Mouse (Mus musculus): Measurements from ENCODE around the gene Zc3hc1. TPM values are rescaled to one million over a fixed set of nuclear protein-coding genes. Genes with fewer than 3 reads are reported as not detected.

The Zc3hc1 gene
- total and polyA plus RNA-seq, 2 experiments from 2014 or later = 27.8 to 35.0 TPM

- 89% methylated on average over 17 of the region's 17 CpGs for WGBS
- Histone ChIP-seq H3K27me3 (ENCODE audit: control insufficient read depth, insufficient read depth, low read length) (no peaks in the 10 kb centered on the region), H3K36me3 (replicated peaks; ENCODE audit: control insufficient read depth, insufficient read depth, low read length) (peaks cover 89% of the 10 kb centered on the region), H3K4me1 (ENCODE audit: control insufficient read depth, insufficient read depth) (peaks cover 4% of the 10 kb centered on the region; the same call in 1 of the 2 replicates), H3K9me3 (replicated peaks; ENCODE audit: control insufficient read depth, low read length) (no peaks in the 10 kb centered on the region), H3K4me2 (ENCODE audit: low read depth, low read length) (no peak overlapping the region), H3K9ac (replicated peaks; ENCODE audit: low read depth, low read length) (no peak overlapping the region), H3K27ac (ENCODE audit: low read depth) (no peak overlapping the region), H3K4me3 (ENCODE audit: low read depth, low read length) (no peak overlapping the region)
- TF ChIP-seq EP300 (IDR thresholded peaks at IDR 0.05; ENCODE audit: low read depth) (no peak), CTCF (IDR thresholded peaks at IDR 0.05; ENCODE audit: low read depth) (no peak)
- DNase-seq (ENCODE audit: low spot score) (no peak), ATAC-seq (ENCODE audit: insufficient read depth, low read depth) (no peak)
Observed at GRCm38 (mm10) chr6:30372627-30373369, 18.0 kb downstream of the Zc3hc1 start.

- peaks cover 4% of the 10 kb centered on the region; the same call in 1 of the 2 replicates for H3K4me1 ChIP-seq (ENCODE audit: control insufficient read depth, insufficient read depth)
- 46% methylated on average over 3 of the region's 3 CpGs for WGBS
- TF ChIP-seq CTCF (IDR thresholded peaks at IDR 0.05; ENCODE audit: low read depth) = peak; percentile 41
- TF ChIP-seq EP300 (IDR thresholded peaks at IDR 0.05; ENCODE audit: low read depth) = no peak
- ATAC-seq (ENCODE audit: insufficient read depth, low read depth) = no peak
- H3K4me3 ChIP-seq (ENCODE audit: low read depth, low read length) = no peak overlapping the region
- DNase-seq (ENCODE audit: low spot score) = peak; percentile 51
- peaks cover 86% of the 10 kb centered on the region for H3K36me3 ChIP-seq (replicated peaks; ENCODE audit: control insufficient read depth, insufficient read depth, low read length)
- no peak overlapping the region for H3K9ac ChIP-seq (replicated peaks; ENCODE audit: low read depth, low read length)
- 0 out of 2 replicates have a peak overlapping the region, but pooled peaks have one; percentile 31 for H3K27ac ChIP-seq (ENCODE audit: low read depth)
- H3K9me3 ChIP-seq (replicated peaks; ENCODE audit: control insufficient read depth, low read length) = no peaks in the 10 kb centered on the region
- H3K4me2 ChIP-seq (ENCODE audit: low read depth, low read length) = no peak overlapping the region
- H3K27me3 ChIP-seq (ENCODE audit: control insufficient read depth, insufficient read depth, low read length) = no peaks in the 10 kb centered on the region
Observed at GRCm38 (mm10) chr6:30369291-30369690, 21.5 kb downstream of the Zc3hc1 start.

- Histone ChIP-seq H3K9me3 (replicated peaks; ENCODE audit: control insufficient read depth, low read length) (no peaks in the 10 kb centered on the region), H3K4me2 (ENCODE audit: low read depth, low read length) (no peak overlapping the region), H3K27ac (ENCODE audit: low read depth) (no peak overlapping the region), H3K4me1 (ENCODE audit: control insufficient read depth, insufficient read depth) (no peaks in the 10 kb centered on the region), H3K4me3 (ENCODE audit: low read depth, low read length) (no peak overlapping the region), H3K9ac (replicated peaks; ENCODE audit: low read depth, low read length) (no peak overlapping the region), H3K36me3 (replicated peaks; ENCODE audit: control insufficient read depth, insufficient read depth, low read length) (peaks cover 34% of the 10 kb centered on the region), H3K27me3 (ENCODE audit: control insufficient read depth, insufficient read depth, low read length) (no peaks in the 10 kb centered on the region)
- 47% methylated on average over 5 of the region's 5 CpGs for WGBS
- TF ChIP-seq EP300 (IDR thresholded peaks at IDR 0.05; ENCODE audit: low read depth) = no peak
- TF ChIP-seq CTCF (IDR thresholded peaks at IDR 0.05; ENCODE audit: low read depth) = no peak
- DNase-seq (ENCODE audit: low spot score) = no peak
- no peak for ATAC-seq (ENCODE audit: insufficient read depth, low read depth)
Observed at GRCm38 (mm10) chr6:30363808-30364207, 27.0 kb downstream of the Zc3hc1 start.

- Histone ChIP-seq H3K9ac (replicated peaks; ENCODE audit: low read depth, low read length) (no peak overlapping the region), H3K9me3 (replicated peaks; ENCODE audit: control insufficient read depth, low read length) (no peaks in the 10 kb centered on the region), H3K4me1 (ENCODE audit: control insufficient read depth, insufficient read depth) (0 out of 2 replicates have a peak, but pooled peaks cover 5% of the 10 kb centered on the region), H3K36me3 (replicated peaks; ENCODE audit: control insufficient read depth, insufficient read depth, low read length) (peaks cover 3% of the 10 kb centered on the region), H3K4me2 (ENCODE audit: low read depth, low read length) (no peak overlapping the region), H3K27ac (ENCODE audit: low read depth) (peak overlapping the region; percentile 78), H3K4me3 (ENCODE audit: low read depth, low read length) (no peak overlapping the region), H3K27me3 (ENCODE audit: control insufficient read depth, insufficient read depth, low read length) (no peaks in the 10 kb centered on the region)
- TF ChIP-seq CTCF (IDR thresholded peaks at IDR 0.05; ENCODE audit: low read depth) = no peak
- no peak for TF ChIP-seq EP300 (IDR thresholded peaks at IDR 0.05; ENCODE audit: low read depth)
- 22% methylated on average over 12 of the region's 12 CpGs for WGBS
- peak; percentile 81 for ATAC-seq (ENCODE audit: insufficient read depth, low read depth)
- DNase-seq (ENCODE audit: low spot score) = peak; percentile 87
Observed at GRCm38 (mm10) chr6:30359762-30360509, 30.9 kb downstream of the Zc3hc1 start.

- 0 out of 2 replicates have a peak, but pooled peaks cover 5% of the 10 kb centered on the region for H3K4me1 ChIP-seq (ENCODE audit: control insufficient read depth, insufficient read depth)
- no peaks in the 10 kb centered on the region for H3K9me3 ChIP-seq (replicated peaks; ENCODE audit: control insufficient read depth, low read length)
Observed at GRCm38 (mm10) chr6:30357561-30358177, 33.2 kb downstream of the Zc3hc1 start.

More at GRCm38 (mm10) chr6:30357561-30358177, 33.2 kb downstream of the Zc3hc1 start:
- ATAC-seq (ENCODE audit: insufficient read depth, low read depth) = peak; percentile 44
- H3K4me2 ChIP-seq (ENCODE audit: low read depth, low read length) = no peak overlapping the region
- WGBS = 21% methylated on average over 9 of the region's 9 CpGs
- H3K27ac ChIP-seq (ENCODE audit: low read depth) = no peak overlapping the region
- H3K36me3 ChIP-seq (replicated peaks; ENCODE audit: control insufficient read depth, insufficient read depth, low read length) = no peaks in the 10 kb centered on the region
- no peaks in the 10 kb centered on the region for H3K27me3 ChIP-seq (ENCODE audit: control insufficient read depth, insufficient read depth, low read length)
- no peak overlapping the region for H3K9ac ChIP-seq (replicated peaks; ENCODE audit: low read depth, low read length)
- peak; percentile 78 for DNase-seq (ENCODE audit: low spot score)
- H3K4me3 ChIP-seq (ENCODE audit: low read depth, low read length) = no peak overlapping the region
- TF ChIP-seq CTCF (IDR thresholded peaks at IDR 0.05; ENCODE audit: low read depth) (peak; percentile 87), EP300 (IDR thresholded peaks at IDR 0.05; ENCODE audit: low read depth) (no peak)

Data from heart, postnatal 0 days (tissue).